In the genomic region with DNA sequence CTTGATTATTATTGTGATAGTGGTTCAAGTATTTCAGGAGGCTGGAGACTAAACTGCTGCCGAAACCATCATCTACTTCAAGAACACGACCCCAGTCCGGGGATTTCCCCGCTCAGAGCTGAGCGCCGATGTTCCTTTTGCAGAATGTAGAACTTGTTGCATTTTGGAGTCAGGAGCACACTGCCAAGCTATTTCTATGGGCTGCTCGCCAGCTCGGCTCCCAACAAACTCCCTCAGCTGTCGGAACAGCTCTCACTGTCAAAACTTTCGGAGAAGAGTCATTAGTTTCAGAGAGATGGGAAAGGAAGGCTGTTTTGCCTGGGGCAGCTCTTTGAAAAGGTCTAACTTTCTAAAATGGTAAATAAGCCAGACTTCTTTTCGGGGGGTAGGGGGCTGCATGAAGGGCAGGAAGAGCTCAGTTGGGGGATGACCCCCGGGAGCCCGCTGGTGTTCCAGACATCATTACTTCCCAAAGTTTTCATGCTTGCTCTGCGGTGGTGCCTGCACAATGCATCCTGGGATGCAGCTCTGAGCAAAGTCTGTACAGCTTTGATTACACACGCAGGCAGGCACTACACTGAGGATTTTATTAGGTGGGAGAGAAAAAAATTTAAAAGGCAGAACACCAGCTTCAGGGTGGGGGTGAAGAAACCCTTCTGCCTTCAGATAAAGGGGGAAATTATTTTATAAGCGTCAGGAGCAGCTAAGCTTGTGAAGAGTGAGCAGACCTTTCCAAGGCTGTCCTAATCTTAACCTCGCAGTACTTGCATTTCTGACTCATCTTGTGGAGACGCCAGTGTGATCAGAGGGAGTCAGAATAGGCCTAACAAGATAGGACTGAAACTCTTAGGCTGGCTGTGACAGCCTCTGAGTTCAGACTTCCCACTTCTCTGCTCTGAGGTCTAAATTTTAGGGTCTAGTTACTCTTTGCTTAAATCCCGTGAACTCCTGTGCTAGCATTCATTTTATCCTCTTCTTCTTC, we compare ENCODE assay signal across 8 mouse cellular contexts.
DNase-seq lines count a peak whose midpoint lies in the region; ATAC-seq and TF ChIP-seq lines count a peak whose summit lies in the region.

No protein-coding gene starts in this region.

- peak; percentile 19 to 33 for DNase-seq in cerebellum, postnatal 14 days
- no peak for DNase-seq in cerebellum, adult 2 months
- peak; percentile 43 for DNase-seq in midbrain, postnatal 0 days (ENCODE audit: low spot score)
- DNase-seq in lung, postnatal 36 days, result peak; percentile 5
- DNase-seq in cerebellum, adult 9-11 months, result no peak
- no peak for DNase-seq in thymus, postnatal 36 days

- no peak for ATAC-seq in midbrain, postnatal 0 days (ENCODE audit: low FRiP score)
- no peak for ATAC-seq in midbrain, embryonic 13.5 days
- peak; percentile 46; the same call in 1 of the 2 replicates for ATAC-seq in intestine, embryonic 16.5 days

- H3K4me2 ChIP-seq in midbrain, postnatal 0 days (ENCODE audit: low read depth, low read length, poor library complexity, severe bottlenecking), result no peak overlapping the region; the same call in 1 of the 2 replicates
- no peak overlapping the region for H3K4me2 ChIP-seq in midbrain, embryonic 13.5 days (replicated peaks)
- H3K4me2 ChIP-seq in intestine, embryonic 16.5 days (ENCODE audit: low read depth, low read length), result 0 out of 2 replicates have a peak overlapping the region, but pooled peaks have one; percentile 25

- H3K4me3 ChIP-seq in cerebellum, adult 2 months (replicated peaks; ENCODE audit: insufficient read depth, low read depth, low read length), result no peak overlapping the region
- H3K4me3 ChIP-seq in midbrain, postnatal 0 days (ENCODE audit: low read depth, low read length), result no peak overlapping the region
- H3K4me3 ChIP-seq in midbrain, embryonic 13.5 days (replicated peaks), result no peak overlapping the region
- no peak overlapping the region for H3K4me3 ChIP-seq in intestine, embryonic 16.5 days (ENCODE audit: low read length)

- no peaks in the 10 kb centered on the region for H3K36me3 ChIP-seq in midbrain, postnatal 0 days (ENCODE audit: insufficient read depth, low read length)
- H3K36me3 ChIP-seq in midbrain, embryonic 13.5 days, result no peaks in the 10 kb centered on the region
- H3K36me3 ChIP-seq in intestine, embryonic 16.5 days (ENCODE audit: control insufficient read depth, insufficient read depth, low read length), result no peaks in the 10 kb centered on the region

- H3K4me1 ChIP-seq in cerebellum, adult 2 months (ENCODE audit: control insufficient read depth, insufficient read depth, low read length), result no peaks in the 10 kb centered on the region
- no peaks in the 10 kb centered on the region for H3K4me1 ChIP-seq in midbrain, postnatal 0 days (ENCODE audit: insufficient read depth, low read length)
- peaks cover 5% of the 10 kb centered on the region; the same call in 1 of the 2 replicates for H3K4me1 ChIP-seq in midbrain, embryonic 13.5 days (replicated peaks)
- H3K4me1 ChIP-seq in intestine, embryonic 16.5 days (ENCODE audit: control insufficient read depth, insufficient read depth, low read length), result peaks cover 3% of the 10 kb centered on the region

- TF ChIP-seq POLR2A in cerebellum, adult 2 months (IDR thresholded peaks at IDR 0.05; ENCODE audit: borderline replicate concordance, insufficient read depth, low read length), result no peak

- H3K9ac ChIP-seq in midbrain, postnatal 0 days (replicated peaks; ENCODE audit: low read length, poor library complexity, severe bottlenecking), result no peak overlapping the region
- no peak overlapping the region for H3K9ac ChIP-seq in midbrain, embryonic 13.5 days (replicated peaks)
- H3K9ac ChIP-seq in intestine, embryonic 16.5 days (ENCODE audit: low read depth, low read length), result no peak overlapping the region

- 27% methylated on average over 19 of the region's 19 CpGs for WGBS in cerebellum, adult 2 months
- 61% methylated on average over 19 of the region's 19 CpGs for WGBS in midbrain, postnatal 0 days
- WGBS in midbrain, embryonic 13.5 days, result 80% methylated on average over 19 of the region's 19 CpGs
- WGBS in intestine, embryonic 16.5 days, result 54% methylated on average over 19 of the region's 19 CpGs

- H3K9me3 ChIP-seq in midbrain, postnatal 0 days (ENCODE audit: low read length), result no peaks in the 10 kb centered on the region
- H3K9me3 ChIP-seq in midbrain, embryonic 13.5 days, result no peaks in the 10 kb centered on the region
- no peaks in the 10 kb centered on the region for H3K9me3 ChIP-seq in intestine, embryonic 16.5 days (ENCODE audit: control insufficient read depth, low read length)

- no peaks in the 10 kb centered on the region for H3K27me3 ChIP-seq in cerebellum, adult 2 months (ENCODE audit: control insufficient read depth, insufficient read depth, low read length)
- no peaks in the 10 kb centered on the region for H3K27me3 ChIP-seq in midbrain, postnatal 0 days (ENCODE audit: insufficient read depth, low read length)
- no peaks in the 10 kb centered on the region for H3K27me3 ChIP-seq in midbrain, embryonic 13.5 days
- H3K27me3 ChIP-seq in intestine, embryonic 16.5 days (replicated peaks; ENCODE audit: control insufficient read depth, insufficient read depth, low read length), result no peaks in the 10 kb centered on the region

- H3K27ac ChIP-seq in cerebellum, adult 2 months (ENCODE audit: insufficient read depth, low read length), result no peak overlapping the region
- no peak overlapping the region for H3K27ac ChIP-seq in midbrain, postnatal 0 days (ENCODE audit: low read depth, low read length)
- H3K27ac ChIP-seq in midbrain, embryonic 13.5 days, result no peak overlapping the region
- H3K27ac ChIP-seq in intestine, embryonic 16.5 days (ENCODE audit: low read length), result peak overlapping the region; percentile 14; the same call in 1 of the 2 replicates

- no peak for TF ChIP-seq CTCF in cerebellum, adult 2 months (IDR thresholded peaks at IDR 0.05; ENCODE audit: borderline replicate concordance, insufficient read depth, low read depth, low read length)
- no peak for TF ChIP-seq CTCF in midbrain, postnatal 0 days (IDR thresholded peaks at IDR 0.05)

Comparison
In these comparisons a context has a peak if more than half of its experiments do, and no peak if none do; other contexts are left out.
1. DNase-seq: peak in cerebellum, postnatal 14 days (2 of 2), midbrain, postnatal 0 days (single experiment) and lung, postnatal 36 days (single experiment); none in cerebellum, adult 2 months (0 of 2), cerebellum, adult 9-11 months (single experiment) and thymus, postnatal 36 days (0 of 2).